Mouse (Mus musculus): ENCODE measurements around the gene Epha6.
A peak's percentile ranks its signal among the peaks of the same experiment; 100 is the strongest.

The Epha6 gene

DNA sequence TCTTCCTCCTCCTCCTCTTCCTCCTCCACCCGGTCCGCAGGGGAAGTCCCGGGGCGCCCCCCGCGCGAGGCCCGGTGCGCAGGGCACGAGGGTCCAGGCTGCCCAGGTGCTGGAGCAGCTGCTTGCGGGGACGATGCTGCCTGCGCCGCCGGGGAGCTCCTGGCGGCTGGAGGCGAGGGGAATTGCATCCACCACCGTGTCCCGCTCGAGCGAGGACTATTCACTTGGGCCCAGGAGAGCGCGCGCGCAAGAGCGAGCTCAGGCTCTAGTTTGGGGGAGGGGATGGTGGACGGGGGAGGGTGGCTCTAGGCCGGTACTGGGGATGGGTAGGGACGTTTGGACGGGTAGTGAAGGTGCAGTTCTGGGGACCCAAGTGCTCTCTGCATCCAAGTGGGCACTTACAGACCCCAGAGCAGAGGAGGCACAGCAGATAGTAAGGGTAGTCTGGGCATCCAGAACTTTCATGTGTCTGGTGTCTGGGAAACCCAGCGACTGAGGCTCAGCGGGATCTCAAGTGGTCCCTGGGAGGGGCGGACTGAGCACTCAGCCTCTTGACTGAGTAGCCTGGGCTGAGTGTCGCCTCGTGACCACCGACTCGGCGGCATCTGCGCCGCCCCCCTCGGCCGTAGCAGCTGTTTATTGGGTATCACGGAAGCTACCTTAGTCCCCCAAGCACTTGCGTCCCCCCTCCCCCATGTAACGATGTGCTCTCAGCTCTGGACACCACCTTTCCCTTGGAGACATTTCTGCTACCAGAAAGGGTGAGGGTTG is at the start of gene Epha6:
TSS of gene Epha6 (minus strand) at position 471 of the 771 bp plus-strand sequence.
- DNase-seq (ENCODE audit: low read depth, low spot score) = peak; percentile 67

DNA sequence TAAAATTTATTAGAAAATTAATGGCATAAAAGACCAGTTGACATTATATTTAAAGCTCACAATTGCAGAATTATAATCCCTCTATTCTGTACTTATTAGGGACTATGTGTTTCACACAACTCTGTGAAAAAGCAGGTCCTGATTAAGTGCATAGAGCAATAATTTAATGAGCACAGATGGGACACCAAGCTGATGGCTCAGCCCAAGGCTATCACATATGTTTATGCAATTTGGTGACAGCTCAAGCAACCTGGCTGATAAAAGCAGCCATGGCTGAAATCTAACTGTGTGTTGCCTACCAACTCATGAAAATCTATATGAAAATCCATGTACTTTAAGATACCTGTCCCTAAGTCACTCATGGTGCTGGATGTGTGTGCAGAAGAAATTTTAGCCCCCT is 46.4 kb upstream of the Epha6 start:
- DNase-seq (ENCODE audit: low read depth, low spot score) = no peak

- DNase-seq (ENCODE audit: low read depth, low spot score) = no peak
Observed at GRCm38 (mm10) chr16:60628091-60628490, 22.8 kb upstream of the Epha6 start.

GRCm38 (mm10) chr16:60605832-60606583 is 677 bp upstream of the Epha6 start:
- DNase-seq (ENCODE audit: low read depth, low spot score) = peak; percentile 68

DNA sequence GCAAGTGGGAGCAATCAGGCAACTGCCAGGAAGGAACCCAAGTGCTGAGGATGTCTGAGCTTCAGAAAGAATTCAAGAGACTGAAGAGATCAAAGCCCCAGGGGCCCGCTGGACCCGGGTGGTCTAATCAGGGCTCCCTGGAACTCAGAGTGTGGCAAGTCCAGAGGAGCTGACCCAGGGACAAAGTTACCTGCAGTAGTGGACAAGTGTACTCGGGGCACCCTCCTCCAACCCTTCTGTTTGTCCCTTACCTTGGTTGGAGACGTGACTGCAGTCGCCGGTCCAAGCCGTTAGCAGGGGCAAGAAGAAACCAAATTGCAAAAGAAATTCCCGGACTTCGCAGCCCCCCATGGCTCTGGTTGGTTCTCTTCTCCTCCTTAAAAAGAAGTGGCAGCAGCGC is 718 bp downstream of the Epha6 start:
- no peak for DNase-seq (ENCODE audit: low read depth, low spot score)

GRCm38 (mm10) chr16:60585322-60585721 is 20.0 kb downstream of the Epha6 start:
- DNase-seq (ENCODE audit: low read depth, low spot score) = no peak

GRCm38 (mm10) chr16:60584695-60585094 is 20.6 kb downstream of the Epha6 start:
- no peak for DNase-seq (ENCODE audit: low read depth, low spot score)

- DNase-seq (ENCODE audit: low read depth, low spot score) = no peak
Observed at GRCm38 (mm10) chr16:60570546-60570945, 34.8 kb downstream of the Epha6 start.

- DNase-seq (ENCODE audit: low read depth, low spot score) = no peak
Observed at GRCm38 (mm10) chr16:60544385-60544784, 60.9 kb downstream of the Epha6 start.

GRCm38 (mm10) chr16:60538233-60538632 is 67.1 kb downstream of the Epha6 start:
- peak; percentile 14 for DNase-seq (ENCODE audit: low read depth, low spot score)

DNA sequence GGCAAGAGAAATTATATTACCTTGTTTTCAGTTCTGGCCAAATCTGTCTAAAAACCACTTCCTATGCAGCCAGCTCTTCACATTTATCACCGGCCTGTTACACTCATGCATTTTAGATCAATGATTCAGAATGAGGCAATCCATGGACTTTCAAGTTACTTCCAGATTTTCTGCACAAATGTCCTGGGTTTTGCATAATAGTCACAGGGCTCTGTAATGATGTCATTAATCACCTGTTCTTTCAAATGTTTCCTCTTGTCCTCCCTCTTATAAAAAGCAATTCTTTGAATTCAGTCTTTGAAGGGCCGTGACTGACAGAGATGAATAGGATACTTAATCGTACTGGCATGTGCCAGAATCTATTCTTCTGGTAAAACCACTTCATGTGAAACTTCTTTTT is 95.6 kb downstream of the Epha6 start:
- DNase-seq (ENCODE audit: low read depth, low spot score) = peak; percentile 45

DNA sequence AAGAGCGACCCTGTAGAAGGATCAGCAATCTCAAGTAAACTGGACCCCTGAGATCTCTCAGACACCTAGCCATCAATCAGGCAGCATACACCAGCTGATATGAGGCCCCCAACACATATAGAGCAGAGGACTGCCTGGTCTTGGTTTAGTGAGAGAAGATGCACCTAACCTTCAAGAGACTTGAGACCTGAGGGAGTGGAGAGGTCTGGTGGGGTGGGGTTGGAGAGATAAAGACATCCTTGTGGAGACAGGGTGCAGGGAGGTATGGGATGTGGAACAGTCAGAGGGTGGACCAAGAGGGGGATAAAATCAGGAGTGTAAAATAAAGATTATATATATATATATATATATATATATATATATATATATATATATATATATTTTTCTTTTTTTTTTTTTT is 105.8 kb downstream of the Epha6 start:
- no peak for DNase-seq (ENCODE audit: low read depth, low spot score)

DNA sequence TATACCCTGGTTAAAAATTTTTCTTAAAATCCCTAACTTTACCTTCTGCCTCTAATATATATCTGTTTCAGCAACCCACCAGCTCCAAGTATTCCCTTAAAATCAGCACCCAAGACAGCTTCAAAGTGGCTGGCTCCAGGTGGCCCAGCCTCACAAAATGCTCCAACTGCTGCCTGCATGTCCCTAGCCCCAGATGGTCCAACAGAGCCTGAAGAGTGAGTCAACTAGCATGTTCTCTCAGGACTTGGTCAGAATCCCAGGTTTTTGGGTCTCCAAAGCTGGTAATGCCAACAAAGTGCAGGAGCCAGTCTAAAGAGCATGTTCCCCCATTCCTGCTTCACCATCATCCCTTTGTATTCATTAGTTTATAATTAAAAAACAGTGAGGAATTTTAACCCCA is 129.6 kb downstream of the Epha6 start:
- DNase-seq (ENCODE audit: low read depth, low spot score) = no peak

GRCm38 (mm10) chr16:60468200-60468785 is 137.0 kb downstream of the Epha6 start:
- no peak for DNase-seq (ENCODE audit: low read depth, low spot score)

GRCm38 (mm10) chr16:60435283-60435682 is 170.0 kb downstream of the Epha6 start:
- DNase-seq (ENCODE audit: low read depth, low spot score) = peak; percentile 12

DNA sequence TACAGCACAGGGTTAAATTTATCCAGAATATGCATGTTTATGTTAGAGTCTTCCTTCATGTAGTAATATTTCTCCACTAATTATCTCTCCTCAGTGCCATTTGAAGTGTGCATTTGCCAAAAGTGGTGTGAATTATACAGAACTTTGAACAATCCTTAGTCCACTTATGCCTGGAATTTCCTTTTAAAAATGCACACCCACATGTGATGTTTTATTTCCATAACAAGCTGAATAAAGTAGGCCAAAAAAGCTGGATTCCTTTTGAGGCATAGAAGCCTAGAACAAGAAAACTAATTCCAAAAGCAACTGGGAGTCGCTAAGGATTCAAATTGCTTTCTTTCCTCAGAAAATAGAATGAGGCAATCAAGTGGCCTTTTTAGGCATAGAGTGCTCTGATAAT is 171.1 kb downstream of the Epha6 start:
- DNase-seq (ENCODE audit: low read depth, low spot score) = no peak

DNA sequence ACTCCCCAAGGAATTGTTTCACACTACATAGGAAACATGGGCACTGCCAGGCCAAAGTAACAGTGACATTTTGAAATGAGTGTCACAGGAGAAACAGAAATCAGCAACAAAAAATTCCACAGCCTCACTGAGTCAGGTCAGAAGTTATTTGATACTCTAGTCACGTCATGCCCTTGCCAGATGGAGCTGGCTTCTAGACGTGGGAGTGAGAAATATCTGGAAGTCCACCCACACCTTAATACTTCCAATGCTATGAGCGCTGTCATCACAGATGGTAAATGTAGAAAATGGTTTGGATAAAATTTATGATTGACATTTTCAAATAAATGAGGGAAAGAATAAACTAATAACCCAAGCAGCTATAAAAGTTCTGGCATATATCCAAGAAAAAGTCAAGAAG is 210.0 kb downstream of the Epha6 start:
- DNase-seq (ENCODE audit: low read depth, low spot score) = no peak

GRCm38 (mm10) chr16:60392961-60393360 is 212.4 kb downstream of the Epha6 start:
- no peak for DNase-seq (ENCODE audit: low read depth, low spot score)

DNA sequence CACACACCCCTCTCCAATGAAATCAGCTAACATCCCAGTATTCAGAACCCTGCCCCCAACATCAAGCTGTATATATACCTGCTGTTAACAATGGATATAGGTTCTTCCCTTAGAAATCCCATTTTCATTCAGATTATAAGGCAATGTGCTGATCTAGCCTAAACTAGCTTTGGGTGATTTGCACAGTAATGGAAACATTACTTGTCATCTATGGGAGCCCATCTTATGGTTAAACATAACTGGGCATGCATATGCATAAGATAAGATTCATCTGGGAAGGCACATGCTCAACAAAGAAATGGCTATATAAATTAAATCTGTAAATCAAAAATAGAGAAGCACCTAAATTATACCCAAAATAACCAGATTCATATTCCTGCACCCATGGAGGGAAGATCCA is 230.2 kb downstream of the Epha6 start:
- no peak for DNase-seq (ENCODE audit: low read depth, low spot score)

- no peak for DNase-seq (ENCODE audit: low read depth, low spot score)
Observed at GRCm38 (mm10) chr16:60283963-60284362, 321.4 kb downstream of the Epha6 start.

GRCm38 (mm10) chr16:60274109-60274508 is 331.2 kb downstream of the Epha6 start:
- no peak for DNase-seq (ENCODE audit: low read depth, low spot score)
